Mouse (Mus musculus): Measurements from ENCODE around the gene Cdk11b. TPM values are rescaled to one million over a fixed set of nuclear protein-coding genes. Genes with fewer than 3 reads are reported as not detected.
A peak's percentile ranks its signal among the peaks of the same experiment; 100 is the strongest.

Cdk11b gene
- total RNA-seq (2022) = 10 to 100 TPM; 43.1 to 56.6 (median 47.3) TPM

DNA sequence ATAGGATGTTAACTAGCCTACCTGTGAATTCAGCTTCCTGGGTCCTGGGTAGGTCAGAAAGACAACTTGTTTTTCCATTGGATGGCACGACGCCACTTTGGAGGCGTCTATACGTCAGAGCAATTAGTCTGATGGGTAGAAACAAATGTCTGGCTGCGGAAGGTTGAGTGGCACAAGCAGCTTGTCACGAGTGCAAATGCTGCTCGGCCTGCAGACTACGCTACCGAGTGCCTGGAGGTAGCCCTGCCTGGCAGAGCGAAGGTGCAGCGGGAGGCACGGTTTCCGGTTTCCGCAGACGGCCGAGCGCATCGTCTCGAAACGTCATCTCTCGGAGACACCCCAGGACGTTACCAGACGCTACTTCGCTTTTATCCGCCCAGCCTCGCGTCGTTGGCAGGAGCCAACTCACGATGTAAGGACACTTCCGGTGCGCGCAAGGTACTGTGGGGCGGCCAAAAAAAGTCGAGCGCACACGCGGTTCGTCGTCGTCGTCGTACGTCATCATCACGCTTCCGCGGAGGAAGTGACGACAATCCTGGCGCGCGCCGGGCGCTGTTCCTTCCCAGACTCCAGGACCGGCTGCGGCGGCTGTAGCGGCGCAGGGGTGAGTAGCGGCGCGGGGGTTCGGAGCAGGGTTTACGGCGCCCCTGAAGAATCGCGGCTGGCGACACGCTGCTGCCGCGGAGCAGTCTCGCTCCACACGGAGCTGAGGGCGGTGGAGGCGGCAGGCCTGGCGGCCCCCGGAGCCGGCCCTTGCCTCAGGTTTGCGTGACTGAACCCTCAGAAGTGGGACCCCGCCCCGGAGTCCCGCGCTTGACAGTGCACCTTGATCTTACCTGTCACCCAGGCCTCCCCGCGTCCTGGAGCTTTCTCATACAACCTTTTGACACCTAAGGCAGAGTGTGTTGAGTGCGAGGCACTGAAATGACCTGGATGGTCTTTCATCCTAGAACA, at the start of gene Cdk11b:
TSS of gene Cdk11b (plus strand) at position 517 of the 954 bp plus-strand sequence.
- DNase-seq = peak; percentile 95

DNA sequence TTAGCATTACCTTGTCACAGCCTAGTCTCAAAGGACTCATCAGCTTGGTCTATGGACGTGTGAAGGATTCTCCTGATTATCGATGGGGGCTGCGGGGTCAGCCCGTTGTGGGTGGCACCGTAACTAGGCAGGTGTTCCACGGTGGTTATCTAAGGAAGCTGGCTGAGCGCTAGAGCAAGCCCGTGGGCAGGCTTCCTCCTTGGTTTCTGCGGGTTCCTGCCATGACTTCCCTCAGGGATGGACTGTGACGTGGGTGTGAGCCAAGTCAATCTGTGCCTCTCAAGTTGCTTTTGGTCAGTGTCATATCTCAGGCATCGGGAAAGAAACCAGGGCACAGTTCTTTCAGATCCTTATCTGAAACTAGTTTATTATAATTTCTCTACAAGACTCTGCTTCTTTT, 49.7 kb upstream of the Cdk11b start:
- DNase-seq = no peak

DNA sequence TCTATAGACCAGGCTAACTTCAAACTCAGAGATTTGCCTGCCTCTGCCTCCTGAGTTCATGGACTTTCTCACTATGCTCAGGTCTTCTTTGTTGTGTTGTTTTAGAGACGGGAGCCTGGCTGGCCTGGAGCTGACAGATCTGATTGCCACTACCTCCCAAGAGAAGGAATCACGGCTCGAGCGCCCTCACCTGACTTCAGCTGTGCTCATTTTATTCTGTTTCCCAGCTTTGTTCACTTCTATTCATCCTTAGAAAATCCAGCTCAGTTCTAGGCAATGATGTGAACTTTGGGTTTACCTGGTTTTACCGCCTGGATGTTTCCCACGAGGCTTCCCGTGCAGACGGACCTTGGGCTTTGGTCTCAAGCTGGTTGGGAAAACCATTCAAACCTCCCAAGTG, 49.1 kb upstream of the Cdk11b start:
- no peak for DNase-seq

DNA sequence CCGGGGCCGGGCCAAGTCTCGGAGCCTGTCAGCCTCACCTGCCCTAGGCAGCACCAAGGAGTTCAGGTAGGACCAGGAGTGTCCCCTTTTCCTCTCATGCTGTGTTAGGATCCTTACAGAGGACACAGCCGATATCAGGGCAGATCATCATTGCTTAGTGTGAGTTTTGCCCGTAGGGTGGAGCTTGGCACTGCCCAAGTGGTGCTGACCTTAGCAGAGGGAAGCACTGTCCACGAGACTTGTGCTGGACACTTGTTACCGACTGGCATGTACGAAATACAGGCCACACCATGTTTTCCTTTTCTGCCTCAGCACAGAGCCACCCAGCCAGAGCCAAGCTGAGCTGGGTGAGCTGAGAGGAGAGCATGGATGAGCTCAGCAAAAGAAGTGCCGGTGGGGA, 47.5 kb upstream of the Cdk11b start:
- peak; percentile 78 for DNase-seq

DNA sequence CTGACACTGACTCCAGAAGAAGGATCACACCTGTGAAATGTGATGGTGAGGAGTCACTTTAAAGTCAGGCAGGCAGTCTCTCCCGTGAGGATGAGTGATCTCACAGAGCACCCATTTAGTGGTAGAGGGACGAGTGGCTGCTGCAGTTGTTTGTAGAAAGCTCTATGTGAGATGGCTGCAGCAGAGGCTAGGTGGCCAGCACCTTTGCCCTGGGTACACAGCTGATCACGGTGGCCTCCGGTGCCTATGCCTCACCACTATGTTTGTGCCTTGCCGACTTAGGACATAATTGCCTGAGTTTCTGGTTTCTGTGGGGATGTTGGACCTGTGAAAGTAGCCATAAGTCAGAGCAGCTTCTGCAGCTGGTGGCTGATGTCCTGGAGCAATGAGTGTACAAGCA, 46.9 kb upstream of the Cdk11b start:
- no peak for DNase-seq

DNA sequence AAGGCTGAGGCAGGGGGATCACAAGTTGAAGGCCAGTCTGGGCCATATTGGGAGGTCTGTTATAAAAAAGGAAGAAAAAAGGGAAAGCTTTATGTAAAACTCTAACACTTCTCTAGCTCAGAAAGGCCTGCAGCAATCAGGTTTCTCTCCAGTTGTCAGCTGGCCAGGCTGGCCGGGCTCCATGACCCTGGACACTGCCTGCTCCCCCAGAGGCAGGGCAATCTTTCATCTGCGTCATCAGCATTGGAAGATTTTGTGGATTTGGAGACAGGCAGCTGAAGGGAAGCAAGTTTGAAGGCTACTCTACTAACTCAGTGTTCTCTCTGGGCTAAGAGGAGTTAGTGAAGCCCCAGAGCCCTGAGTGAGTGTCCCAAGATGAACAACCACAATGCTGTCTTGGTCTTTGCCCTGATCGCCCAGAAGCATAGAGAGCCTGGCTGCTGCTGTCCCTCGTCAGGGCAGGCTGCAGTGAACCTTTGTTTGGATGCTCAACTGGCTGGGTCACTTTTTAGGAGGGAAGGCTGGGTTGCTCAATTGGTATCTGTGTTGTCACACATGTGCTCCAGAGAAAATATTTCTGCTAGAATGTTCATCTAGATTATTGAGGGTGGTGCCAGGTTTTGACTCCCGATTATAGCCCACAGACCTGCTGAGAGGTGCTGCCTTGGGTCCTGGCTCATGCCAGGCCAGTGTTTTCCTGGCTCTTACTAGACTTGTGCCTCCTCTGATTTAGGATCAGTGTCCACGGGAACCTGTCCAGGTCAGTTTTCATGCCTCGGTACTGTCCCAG, 46.1 kb upstream of the Cdk11b start:
- DNase-seq = peak; percentile 92

DNA sequence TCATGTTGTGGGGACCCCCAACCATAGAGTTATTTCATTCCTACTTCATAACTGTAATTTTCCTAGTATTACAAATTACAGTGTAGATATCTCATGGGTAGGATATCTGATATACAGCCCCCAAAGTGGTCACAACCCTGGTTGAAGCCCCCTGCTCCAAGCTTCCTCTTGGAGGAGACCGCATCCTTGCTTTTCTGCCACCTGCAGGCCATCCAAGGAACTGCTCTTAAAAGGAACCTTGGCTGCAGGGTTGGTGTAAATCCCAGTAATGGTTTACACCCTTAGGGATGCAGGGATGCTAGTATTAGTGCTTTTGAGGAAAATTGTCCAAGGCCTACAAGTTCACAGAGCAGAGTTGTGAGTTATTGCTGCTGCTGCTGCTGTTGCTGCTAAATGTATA, 44.2 kb upstream of the Cdk11b start:
- DNase-seq = no peak

DNA sequence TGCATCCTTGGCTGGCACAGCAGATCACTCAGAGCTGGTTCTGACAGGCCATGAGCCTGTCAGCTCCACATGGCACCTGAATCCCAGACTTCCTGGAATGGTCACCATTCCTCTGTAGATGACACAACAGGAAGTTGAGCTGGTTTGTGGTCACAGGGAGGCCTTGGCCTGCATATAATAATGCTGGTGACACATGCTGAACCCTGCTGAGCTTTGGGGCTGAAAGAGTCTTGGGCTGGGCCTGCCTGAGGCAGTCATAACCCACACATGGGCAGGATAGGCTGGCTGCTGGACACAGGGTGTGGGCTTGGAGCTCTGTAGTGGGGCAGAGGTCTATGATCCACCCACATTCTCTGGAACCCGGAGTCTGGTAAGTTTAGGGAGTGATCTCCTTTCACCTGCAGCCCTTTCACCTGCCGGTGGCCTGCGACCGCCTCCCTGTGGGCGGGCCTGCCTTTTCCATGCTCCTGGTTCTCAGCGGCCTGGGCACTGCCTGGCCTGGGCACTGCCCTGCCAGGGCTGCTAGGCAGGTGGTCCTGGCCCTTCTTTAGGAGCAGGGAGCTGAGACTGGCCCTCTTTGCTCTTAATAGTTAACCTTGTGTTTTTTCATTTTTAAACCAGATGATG, 42.3 kb upstream of the Cdk11b start:
- DNase-seq = peak; percentile 80

DNA sequence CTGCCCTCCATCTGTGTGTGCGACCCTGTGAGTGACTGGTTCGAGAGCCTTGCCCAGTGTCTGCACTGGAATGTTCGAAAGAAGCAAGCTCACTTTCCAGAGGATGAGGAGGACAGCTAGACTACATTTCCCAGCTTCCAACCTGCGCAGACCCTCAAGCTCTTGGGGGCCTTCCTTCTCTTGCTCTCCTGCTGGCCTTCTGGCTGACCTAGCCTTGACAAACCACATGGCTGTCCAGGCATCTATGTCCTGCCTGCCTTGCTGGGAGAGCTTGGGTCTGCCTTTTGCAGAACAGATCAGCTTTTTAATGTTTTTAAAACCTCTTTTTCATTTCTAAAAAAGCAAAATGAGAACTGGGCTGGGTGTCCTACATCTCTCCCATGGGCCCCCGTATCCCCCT, 35.3 kb upstream of the Cdk11b start:
- DNase-seq = no peak

DNA sequence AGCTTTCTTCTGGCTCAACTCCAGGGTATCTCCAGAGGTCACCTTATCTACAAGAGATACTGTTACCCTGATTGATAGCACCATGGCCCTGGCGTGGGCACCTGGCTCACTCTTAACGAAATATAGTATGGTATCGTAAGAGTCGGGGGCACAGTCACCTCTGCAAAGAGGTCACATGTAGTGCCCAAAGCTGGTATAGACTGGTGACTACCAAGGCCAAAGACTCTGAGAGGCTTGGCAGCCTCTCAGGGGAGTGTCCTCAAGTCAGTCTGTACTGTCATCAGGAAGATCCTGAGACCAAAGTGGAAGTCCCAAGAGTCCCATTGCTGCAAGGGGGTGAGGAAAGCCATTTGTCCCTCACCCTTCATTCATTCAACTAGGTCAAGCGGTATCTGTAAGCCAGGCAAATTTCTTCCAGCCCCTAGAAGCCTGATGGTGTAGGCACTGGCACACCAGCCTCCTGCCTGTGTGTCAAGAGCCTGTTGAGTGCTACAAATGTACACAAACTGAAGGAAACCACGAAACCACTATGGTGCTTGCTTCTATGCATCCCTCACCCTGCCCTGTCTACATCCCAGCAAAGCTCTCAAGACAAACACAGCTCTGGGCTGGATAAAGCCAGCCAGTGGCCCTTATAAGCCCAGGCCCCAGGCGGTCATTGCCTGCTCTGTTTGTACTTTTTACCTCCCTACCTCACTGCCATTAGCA, 33.5 kb upstream of the Cdk11b start:
- DNase-seq = no peak

DNA sequence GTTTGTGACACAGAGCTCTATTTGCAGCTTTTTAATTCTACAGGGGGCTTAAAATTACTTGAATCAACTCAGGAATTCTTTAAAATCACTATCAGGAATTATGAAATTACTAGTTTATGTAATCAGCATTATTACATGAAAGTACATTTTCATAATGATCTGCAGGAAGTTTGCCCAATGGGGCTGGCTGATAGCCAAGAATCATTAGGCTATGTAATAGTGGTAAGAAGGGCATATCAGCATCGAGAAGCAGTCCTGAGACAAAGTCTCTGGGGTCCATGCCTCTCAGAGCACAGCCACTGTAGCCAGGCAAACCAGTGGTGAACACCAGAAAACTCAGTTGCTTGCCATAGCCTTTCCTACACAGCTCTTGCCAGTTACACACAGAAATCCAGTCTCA, 30.9 kb upstream of the Cdk11b start:
- DNase-seq = no peak

DNA sequence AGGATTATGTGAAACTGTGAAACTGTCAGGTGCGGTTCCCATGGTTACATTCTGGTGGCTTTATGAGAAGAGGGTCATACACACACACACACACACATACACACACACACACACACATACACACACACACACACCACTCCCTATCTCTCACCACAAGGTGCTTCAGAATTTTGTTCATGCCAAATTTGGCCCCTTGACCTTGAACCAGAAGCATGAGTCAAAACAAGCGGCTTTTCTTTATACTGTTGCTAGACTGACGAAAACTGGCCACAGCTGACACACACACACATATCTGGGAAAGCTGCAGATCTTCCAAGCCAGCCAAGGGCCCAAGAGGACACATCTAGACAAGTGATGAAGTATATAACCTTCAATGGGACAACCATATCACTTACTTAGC, 28.9 kb upstream of the Cdk11b start:
- DNase-seq = no peak

DNA sequence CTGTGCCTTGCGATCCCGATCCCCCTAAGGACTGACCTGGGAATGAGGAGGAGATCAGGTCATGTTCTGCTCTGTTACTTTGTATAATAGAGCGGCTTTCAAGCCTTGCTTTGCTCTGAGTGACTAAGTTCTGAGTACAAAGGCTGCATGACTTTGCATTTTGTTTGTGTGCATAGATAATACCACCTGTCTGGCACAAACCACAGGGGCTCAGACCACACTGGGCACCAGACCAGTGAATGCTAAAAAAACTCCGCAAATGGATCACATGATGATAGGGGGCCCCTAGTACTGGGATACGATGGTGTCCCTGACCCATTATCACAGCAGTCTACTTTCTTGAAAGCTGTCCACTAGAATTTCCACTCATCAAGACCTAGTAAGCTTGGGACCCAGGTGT, 28.0 kb upstream of the Cdk11b start:
- no peak for DNase-seq

DNA sequence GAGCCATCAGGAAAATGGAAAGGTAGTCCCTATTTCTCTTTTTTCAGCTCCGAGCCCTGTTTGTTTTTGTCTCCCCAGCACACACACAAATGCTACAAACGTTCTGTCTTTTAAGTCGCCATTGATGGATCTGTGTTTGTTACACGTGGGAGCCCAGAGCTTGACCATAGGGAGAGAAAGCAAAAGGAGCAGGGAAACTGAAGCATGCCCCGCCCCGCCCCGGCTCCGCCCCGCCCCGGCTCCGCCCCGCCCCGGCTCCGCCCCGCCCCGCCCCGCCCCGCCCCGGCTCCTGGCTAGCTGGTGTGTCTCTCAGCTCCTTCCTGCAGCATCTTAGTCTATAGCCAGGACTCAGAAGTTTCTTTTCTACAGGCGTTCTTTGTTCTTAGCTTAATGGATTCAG, 26.1 kb upstream of the Cdk11b start:
- no peak for DNase-seq

DNA sequence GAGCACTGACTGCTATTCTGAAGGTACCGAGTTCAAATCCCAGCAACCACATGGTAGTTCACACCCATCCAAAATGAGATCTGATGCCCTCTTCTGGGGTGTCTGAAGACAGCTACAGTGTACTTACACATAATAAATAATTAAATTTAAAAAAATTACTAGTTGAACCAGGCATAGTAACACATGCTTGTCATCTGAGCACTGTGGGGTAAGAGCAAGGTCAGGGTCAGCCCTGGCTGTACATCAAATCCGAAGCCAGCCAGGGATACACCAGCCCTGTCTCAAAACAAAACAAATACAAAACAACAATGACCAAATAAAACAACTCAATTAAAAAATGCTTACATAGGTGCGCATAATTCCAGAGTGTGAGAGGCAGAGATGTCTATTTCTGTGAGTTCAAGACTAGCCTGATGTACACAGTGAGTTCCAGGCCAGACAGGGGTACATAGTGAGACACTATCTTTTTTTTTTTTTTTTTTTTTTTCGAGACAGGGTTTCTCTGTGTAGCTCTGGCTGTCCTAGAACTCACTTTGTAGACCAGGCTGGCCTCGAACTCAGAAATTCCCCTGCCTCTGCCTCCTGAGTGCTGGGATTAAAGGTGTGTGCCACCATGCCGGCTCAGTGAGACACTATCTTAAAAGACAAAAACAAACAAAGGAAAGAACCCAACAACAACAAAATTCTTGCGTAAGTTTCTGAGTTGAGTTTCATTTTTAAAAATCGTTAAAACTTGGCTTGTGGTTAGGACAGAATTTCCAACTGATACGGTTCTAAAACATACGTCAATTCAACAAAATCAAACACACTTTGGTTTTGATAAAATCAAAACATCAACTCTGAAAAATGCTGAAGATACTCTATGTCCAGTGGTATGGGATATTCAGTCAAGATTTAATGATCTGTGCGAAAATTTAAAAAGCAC, 24.5 kb upstream of the Cdk11b start:
- DNase-seq = no peak

DNA sequence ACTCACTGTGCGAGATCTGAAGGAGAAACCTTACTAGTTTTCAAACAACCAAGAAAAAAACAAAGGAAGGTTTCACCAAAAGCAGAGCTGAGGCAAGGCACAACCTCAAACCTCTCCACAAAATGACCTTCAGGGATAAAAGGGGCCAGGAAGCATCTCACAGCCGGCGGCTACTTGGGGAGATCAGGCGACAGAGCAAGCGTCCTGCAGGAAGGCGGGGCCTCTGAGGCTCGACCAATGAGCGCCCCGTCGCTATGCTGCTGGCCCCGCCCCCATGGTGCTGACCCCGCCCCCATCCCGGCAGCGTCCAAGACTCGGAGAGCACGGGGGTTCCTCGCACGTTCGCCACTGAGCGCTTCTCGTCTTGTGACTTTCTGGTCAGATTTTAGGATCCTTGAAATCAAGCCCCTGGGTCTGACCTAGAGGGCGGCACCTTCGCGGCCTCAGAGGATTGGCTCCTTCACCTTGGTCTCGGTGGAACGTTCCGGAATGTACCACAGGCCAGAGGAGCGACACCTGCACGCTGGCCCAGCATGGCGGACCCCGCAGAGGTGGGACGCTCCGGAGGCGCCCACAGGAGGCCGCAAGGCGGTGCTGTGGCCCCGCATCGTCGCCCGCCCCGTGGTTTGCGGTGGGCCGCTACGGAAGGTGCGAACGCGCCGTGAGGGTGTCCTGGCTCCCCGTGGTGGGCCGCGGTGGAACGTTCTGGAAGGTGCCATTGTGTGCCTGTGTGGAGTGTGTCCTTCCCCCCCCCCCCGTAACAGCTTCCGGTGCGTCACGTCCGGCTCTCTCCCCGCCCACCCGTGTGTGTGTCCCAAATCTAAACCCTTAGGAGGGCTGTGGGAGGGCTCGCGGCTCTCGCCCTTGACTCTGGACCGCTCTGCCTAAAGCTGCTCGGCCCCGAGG, 23.3 kb upstream of the Cdk11b start, which contains the start of gene Slc35e2:
TSS of gene Slc35e2 (plus strand) at position 326 of the 906 bp plus-strand sequence.
- DNase-seq = peak; percentile 86

DNA sequence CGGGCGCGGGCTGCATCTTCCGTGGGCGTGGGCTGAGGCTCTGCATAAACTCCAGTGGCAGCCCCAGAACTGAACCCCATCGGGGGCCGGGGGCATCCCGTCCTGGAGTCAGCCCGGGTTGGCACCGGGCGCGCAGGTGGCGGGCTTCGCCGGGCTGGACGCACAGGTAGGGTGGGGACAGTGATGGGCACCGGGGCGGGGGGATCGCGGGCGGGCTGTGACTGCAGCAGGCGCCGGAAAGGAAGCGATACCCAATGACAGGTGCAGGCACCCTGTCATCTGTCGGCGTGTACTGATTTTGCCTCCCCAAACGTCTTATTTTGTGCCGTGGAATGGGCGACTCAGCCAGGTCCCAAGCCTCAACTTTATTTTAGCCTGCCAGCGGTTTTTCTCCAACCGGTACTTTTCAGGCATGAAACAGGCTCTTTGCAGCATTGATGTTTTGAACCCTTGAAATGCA, 22.6 kb upstream of the Cdk11b start:
- no peak for DNase-seq

DNA sequence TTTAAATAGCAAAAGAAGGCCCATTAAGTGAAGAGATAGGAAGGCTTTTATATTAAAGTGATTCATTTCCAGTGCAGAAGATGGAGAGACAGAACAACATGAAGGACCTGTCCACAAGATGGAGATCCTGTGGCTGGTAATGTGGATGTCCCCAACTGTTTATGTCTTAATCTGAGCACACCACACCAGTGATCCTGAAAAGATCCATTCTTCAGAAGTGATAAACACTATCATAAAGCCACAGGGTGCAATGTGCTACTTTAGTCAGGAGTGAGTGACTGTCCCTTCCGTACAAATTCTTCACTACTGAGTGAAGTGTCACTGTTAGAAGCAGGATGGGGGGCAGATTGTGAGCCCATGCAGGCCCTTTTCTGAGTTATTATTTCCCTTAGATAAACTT, 21.9 kb upstream of the Cdk11b start:
- no peak for DNase-seq

DNA sequence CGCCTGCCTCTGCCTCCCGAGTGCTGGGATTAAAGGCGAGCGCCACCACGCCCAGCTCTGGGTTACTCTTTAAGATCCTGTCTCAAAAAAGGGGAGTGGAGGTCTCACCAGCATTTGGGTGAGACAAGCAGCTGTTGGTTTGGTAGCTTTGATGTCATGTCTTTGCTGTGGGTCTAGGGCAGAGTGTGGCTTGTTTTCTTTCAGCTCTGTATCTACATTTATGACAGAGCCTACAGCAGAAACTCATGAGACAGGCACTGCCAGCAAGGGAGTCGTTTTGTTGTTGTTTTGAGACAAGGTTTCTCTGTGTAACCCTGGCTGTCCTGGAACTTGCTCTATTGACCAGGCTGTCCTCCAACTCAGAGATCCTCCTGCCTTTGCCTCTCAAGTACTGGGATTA, 20.9 kb upstream of the Cdk11b start:
- no peak for DNase-seq

DNA sequence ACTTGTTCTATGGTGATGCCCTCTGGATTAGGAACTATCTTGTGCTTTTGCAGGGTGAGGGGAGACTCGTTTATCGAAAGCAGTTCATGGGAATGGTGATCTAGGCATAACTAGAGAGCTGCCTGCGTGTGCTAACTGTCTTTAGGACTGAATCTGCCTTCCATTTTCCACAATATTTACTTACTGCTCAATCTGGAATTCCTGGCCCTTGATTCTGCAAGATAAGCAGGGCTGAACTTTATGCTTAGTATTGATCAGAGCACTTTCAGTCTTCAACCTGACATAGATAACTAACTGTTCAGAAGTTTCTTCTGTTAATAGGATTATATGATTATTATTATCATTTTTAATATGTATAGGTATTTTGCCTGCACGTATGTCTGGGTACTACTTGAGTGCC, 19.5 kb upstream of the Cdk11b start:
- DNase-seq = no peak
